Mouse (Mus musculus) CH12F3 (cell line): Measurements from ENCODE around the gene Slc12a7.
"Not testable (repeated sequence)": the region's sequence is repeated elsewhere in the genome, so short reads cannot be mapped to it uniquely, and the experiment has no call there.

ENCODE experiments used
- in situ Hi-C: fragments of 300-500 bp; cut with MboI; formaldehyde crosslinking; loops from 2 replicates; pipeline ENCODE4 v1.14.3; 2020; ENCODE audit warnings: low sequenced_read_pairs

Slc12a7 gene

GRCm38 (mm10) chr13:73732742-73733700 is at the start of gene Slc12a7:
TSS of gene Slc12a7 (plus strand) at chr13:73733094.
- in situ Hi-C loops = no loop called here

- in situ Hi-C loops = no loop called here
Measured at GRCm38 (mm10) chr13:73683682-73684081, 49.2 kb upstream of the Slc12a7 start.

DNA sequence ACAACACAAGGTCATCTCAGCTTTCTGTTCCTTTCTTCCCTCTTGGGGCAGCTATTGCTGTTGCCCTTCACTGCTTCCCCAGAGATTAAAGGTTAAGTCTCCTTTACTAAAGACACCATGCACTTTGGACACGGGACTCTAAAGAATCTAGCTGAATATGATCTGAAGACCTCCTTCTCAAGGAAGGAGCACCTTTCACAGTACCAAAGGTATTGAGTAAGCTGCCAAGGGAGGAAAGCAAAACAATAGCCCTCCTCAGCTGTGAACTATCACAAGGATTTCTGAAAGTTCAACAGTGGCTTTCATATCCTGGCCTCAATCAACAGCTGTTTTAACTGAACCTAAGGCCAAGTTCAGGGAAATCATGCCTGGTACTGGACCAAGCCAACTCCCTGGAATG is 48.5 kb upstream of the Slc12a7 start:
- in situ Hi-C loops = no loop called here

- in situ Hi-C loops = no loop called here
Measured at GRCm38 (mm10) chr13:73685502-73685901, 47.4 kb upstream of the Slc12a7 start.

GRCm38 (mm10) chr13:73687601-73688000 is 45.3 kb upstream of the Slc12a7 start:
- in situ Hi-C loops = no loop called here

DNA sequence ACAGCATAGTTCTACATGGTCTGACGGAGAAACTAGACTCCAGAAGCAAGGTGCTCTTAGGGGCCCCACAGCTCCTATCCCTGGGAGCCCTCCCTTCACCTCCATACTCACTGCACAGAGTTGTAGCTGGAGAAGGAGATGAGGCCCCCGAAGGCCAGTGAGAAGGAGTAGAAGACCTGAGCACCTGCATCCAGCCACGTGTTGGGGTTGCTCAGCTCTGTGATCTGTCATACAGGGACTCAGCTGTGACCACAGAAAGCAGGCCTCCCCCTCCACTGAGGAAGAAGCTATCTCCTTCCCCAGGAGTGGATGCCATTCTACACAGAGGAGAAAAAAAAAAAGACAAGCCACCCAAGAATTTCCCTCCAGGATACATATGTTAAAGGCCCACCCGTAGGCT is 44.0 kb upstream of the Slc12a7 start:
- in situ Hi-C loops = no loop called here

- in situ Hi-C loops = loop anchor here (10.0 kb wide), 1 partner anchor 48 kb away; no protein-coding TSS in a partner anchor
Measured at GRCm38 (mm10) chr13:73692249-73692868, 40.5 kb upstream of the Slc12a7 start.

DNA sequence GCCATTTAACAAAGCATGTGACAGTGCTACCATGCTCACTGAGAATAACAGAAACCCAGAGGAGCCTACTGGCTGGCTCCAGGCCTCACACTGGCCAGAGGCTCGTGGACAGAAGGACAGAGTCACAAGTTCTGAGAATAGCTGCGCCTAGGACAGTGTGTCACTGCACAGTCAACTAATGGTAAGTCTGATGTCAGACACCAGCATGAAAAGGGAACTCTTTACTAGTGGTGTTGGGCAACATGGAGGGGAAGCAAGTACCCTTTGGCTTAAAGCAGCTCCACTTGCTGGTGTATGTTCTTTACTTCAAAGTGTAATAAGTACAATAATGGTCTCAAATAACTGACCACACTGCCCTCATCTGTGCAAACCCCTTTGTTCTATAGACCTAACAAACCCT is 39.6 kb upstream of the Slc12a7 start:
- in situ Hi-C loops = loop anchor here (10.0 kb wide), 1 partner anchor 49 kb away; no protein-coding TSS in a partner anchor

- in situ Hi-C loops = loop anchor here (10.0 kb wide), 1 partner anchor 50 kb away; no protein-coding TSS in a partner anchor
Measured at GRCm38 (mm10) chr13:73694972-73695371, 37.9 kb upstream of the Slc12a7 start.

DNA sequence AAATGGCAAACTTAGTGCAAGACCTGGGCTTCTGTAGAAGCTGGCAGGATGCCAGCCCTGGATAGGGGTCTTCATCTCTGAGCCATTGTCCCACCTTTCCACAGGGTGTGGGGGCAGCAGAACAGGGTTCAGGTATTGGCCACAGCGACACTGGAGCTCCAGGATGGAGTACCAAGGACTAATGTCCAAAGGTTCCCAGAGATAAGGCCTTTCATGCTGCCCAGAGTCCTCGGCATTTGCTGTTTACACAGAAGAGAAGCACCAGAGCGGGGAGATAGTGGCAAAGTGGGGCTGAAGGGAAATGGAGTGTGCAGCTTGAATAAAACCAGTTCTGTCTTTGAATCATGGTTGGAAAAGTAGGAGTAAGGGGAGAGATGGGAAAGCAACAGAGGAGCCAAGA is 36.4 kb upstream of the Slc12a7 start:
- in situ Hi-C loops = loop anchor here (10.0 kb wide), 1 partner anchor 52 kb away; no protein-coding TSS in a partner anchor

DNA sequence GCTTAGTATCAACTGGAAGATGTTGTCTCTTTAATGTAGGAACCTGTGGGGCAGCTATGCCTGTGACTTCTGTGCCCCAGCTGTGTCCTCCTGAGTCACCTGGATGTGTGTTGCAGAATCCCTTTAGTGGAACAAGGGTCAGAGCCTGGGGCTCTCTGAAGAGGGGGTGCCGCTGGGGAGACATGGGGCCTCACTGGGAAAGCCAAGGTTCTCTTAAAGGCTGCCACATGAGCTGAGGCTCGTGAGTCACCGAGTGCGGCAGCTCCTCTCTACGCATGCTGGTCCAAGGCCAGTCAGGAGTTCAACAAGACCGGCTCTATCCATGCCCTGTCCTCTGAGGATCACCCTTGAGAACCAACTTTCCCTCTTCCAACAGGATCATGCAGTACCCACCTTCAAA is 33.2 kb upstream of the Slc12a7 start:
- in situ Hi-C loops = loop anchor here (10.0 kb wide), 1 partner anchor 55 kb away; no protein-coding TSS in a partner anchor

DNA sequence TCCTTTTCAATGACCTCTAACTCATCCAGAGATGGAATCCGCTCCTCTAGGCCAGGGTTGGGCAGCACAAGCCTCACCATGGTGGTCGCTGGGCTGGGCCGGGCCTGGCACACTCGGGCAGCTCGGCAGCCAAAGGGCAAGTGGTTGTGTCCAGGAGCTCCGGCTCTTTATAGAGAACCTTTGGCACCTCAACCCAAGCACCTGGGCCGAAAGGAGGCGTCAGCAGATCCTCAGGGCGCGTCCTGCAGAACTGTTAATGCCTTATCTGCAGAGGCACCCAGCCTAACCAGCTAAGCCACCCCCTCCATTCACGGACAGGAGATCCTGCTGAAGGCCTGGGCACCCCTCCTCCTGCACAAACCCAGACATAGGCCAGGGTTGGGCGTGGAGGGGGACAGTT is 32.3 kb upstream of the Slc12a7 start:
- in situ Hi-C loops = no loop called here

- in situ Hi-C loops = no loop called here
Measured at GRCm38 (mm10) chr13:73701161-73701883, 31.6 kb upstream of the Slc12a7 start.

- in situ Hi-C loops = no loop called here
Measured at GRCm38 (mm10) chr13:73702776-73703175, 30.1 kb upstream of the Slc12a7 start.

DNA sequence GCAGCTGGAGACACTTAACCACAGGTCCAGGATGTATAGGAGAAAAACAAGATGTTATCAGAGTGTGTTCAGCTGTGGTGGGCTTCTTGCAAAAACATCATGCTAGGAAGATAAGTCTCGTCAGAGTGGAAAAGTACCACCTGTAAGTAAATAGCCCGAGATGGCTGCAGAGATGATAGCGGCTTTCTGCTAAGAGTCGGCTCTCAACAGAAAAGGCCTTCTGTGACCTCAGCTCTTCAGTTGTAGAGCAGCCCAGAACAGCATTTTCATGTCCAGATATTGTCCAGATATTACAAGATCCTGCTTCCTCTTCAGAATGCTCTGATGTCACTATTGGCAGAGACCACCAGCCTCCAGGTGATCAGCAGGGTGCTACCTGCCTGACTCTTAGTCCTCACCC is 29.4 kb upstream of the Slc12a7 start:
- in situ Hi-C loops = not testable (repeated sequence)

DNA sequence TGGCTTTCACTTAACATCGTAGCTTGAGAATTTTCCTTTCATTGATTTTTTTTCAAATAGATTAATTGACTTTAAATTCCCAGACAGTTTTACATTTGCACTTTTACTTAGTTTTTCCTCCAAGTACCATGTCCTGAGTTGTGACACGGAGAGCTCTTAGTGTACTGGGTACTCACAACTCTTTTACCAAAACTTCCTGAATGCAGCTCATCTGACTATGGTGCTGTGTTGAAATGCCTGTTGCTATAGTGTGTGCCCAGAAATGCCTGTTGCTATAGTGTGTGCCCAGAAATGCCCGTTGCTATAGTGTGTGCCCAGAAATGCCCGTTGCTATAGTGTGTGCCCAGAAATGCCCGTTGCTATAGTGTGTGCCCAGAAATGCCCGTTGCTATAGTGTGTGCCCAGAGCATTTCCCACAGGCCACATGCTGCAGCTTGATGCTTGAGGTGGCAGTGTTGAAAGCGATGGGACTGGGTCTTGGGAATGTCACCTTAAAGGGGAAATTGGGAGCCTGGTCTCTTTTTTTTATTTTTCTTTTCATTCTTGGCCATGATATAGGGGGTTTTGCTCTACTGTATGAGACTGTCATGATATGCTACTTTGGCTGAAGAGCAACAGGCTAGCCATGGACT is 28.1 kb upstream of the Slc12a7 start, which contains the start of gene Slc6a19:
TSS of gene Slc6a19 (minus strand) at position 172 of the 632 bp plus-strand sequence.
- in situ Hi-C loops = no loop called here

DNA sequence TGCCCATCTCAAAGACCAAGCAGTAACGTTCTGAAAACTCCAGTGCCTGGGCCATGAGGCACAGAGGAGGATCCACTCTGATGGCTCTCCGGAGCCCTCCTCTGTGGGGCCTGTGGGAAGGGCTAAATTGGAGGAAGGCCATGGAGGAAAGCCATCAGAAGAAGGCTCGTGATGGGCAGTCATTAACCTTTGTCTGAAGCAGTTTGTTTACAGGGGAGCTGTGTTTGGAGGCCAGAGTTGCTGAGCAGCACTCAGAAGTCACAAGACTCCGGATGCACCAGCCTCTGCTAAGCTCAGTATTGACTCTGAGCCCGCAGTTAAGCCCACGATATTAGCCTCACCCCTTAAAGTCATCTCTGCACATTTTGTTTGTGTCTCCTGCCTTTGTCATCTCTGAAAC is 23.4 kb upstream of the Slc12a7 start:
- in situ Hi-C loops = no loop called here

- in situ Hi-C loops = no loop called here
Measured at GRCm38 (mm10) chr13:73711221-73711620, 21.7 kb upstream of the Slc12a7 start.

GRCm38 (mm10) chr13:73711803-73712202 is 21.1 kb upstream of the Slc12a7 start:
- in situ Hi-C loops = no loop called here

DNA sequence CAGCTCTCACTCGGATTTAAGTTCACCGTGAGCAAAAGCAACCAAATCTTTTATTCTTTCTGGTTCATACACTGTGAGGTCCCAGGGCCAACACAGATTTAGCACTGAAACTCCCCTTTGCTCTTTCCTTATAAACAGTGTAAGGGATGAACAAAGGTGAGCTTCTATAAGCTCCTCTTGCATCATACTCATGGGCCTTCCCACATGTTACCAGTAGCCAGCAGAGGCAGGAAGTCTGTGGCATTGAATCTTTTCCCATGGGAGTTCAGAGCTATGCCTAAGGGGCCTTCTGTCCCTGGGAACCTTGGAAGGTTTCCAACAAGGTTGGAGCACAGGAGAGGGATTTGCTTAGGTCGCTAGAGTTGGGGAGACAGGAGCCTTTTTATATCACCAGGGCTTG is 20.7 kb upstream of the Slc12a7 start:
- in situ Hi-C loops = no loop called here

- in situ Hi-C loops = no loop called here
Measured at GRCm38 (mm10) chr13:73713204-73713603, 19.7 kb upstream of the Slc12a7 start.
